Mouse (Mus musculus) bone marrow, adult 2 months (tissue): Measurements from ENCODE around the gene Atp2b2.

ENCODE experiments used
- CTCF ChIP-seq: fragments of 200-500 bp; IDR thresholded peaks from 2 replicates; pipeline ENCODE4 v1.5.1; 2011; ENCODE audit warnings: low read length, control low read depth; ENCODE audit not compliant: control insufficient read depth, insufficient read depth
- POLR2A ChIP-seq: fragments of 200-500 bp; IDR thresholded peaks from 2 replicates; pipeline ENCODE4 v1.6.1; 2011; ENCODE audit warnings: low read depth, mild to moderate bottlenecking, control low read depth, low read length, borderline replicate concordance; ENCODE audit not compliant: control insufficient read depth

DNA sequence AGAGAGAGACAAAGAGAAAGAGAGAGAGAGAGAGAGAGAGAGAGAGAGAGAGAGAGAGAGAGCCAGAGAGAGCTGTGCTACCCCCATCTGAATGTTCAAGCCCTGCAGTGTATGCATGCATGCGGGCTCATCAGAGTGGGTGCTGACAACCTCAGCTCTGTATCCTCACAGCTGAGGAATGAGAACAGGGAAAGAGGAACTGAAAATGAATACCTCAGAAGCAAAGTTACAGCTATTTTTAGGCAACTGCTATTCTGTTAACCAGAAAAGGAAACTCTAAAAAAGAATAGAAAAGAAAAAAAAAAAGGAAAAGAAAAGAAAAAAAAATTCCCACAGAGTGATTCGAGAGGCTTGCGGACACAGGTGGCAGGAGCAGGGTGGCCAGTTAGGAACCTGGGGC is 192.6 kb downstream of the Atp2b2 start:
- TF ChIP-seq CTCF (no peak), POLR2A (no peak)
